Mouse (Mus musculus) left cerebral cortex, postnatal 36 days (tissue): ENCODE results near the gene Klk4. TPM values are rescaled to one million over a fixed set of nuclear protein-coding genes. Genes with fewer than 3 reads are reported as not detected.

ENCODE experiments used
- DNase-seq, 2 experiments: peaks; one replicate each; pipeline ENCODE4 v3.0.0; 2021 to 2022; ENCODE audit warnings: low spot score in 2 of 2, mixed read lengths in 1 of 2
- intact Hi-C: fragments of 180-260 bp; cut with DNase I; formaldehyde crosslinking; loops from one replicate; pipeline ENCODE4 v1.15.1; 2025
- total RNA-seq, 2 experiments: library from RNA; stranded (reverse); gene quantifications; 2 replicates each; pipeline ENCODE4 v1.2.3; 2021

Gene Klk4
- total RNA-seq, 2 experiments from 2014 or later = not detected

- intact Hi-C loops = no loop called here
- DNase-seq = no peak
Measured at GRCm38 (mm10) chr7:43918426-43918825, 37.5 kb downstream of the Klk4 start.

DNA sequence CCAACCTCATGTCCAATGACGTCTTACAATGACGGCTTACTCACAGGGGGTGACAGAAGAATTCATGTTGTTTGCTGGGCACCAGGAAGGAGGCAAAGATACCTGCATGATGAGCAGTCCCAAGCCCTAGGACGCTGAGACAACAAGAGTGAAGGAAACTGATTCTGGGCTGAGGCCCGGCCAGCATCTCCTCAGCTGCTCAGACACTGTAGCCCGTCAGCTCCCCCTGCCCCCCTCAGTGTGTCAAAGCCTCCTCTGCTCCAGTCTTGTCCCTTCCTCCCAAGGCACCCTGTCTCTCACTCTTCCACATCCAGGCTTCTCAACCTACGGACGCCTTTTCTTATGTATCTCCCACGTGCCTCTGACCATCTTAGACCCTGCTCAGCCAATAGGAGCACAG is 37.9 kb downstream of the Klk4 start:
- intact Hi-C loops = no loop called here
- DNase-seq = no peak

GRCm38 (mm10) chr7:43919559-43920451 is 38.8 kb downstream of the Klk4 start:
- intact Hi-C loops = no loop called here
- DNase-seq = peak; percentile 55 to 59

- DNase-seq = no peak
- intact Hi-C loops = no loop called here
Measured at GRCm38 (mm10) chr7:43920582-43920981, 39.6 kb downstream of the Klk4 start.

DNA sequence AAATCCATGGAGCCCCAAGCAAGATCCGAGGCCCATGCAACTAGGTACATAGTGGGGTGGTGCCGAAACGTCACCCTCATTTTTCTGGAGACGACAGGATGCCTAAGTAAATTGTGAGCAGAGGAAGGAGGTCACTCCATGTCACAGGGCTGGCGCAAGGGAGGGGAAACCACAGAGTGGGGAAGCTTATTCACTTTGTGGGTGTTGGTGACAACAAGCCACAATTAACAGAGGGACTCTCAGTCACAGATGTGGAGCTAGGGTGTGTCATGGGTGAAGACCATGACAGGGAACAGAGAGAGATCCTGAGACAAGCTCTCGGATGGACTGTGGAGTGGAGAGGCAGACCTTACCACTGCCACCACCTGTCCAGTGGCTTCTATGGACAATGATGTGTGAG is 40.1 kb downstream of the Klk4 start:
- intact Hi-C loops = no loop called here
- no peak for DNase-seq

- DNase-seq = no peak
- intact Hi-C loops = no loop called here
Measured at GRCm38 (mm10) chr7:43921941-43922340, 41.0 kb downstream of the Klk4 start.

- intact Hi-C loops = no loop called here
- no peak for DNase-seq
Measured at GRCm38 (mm10) chr7:43925985-43926384, 45.0 kb downstream of the Klk4 start.

GRCm38 (mm10) chr7:43928521-43928920 is 47.6 kb downstream of the Klk4 start:
- intact Hi-C loops = no loop called here
- no peak for DNase-seq

DNA sequence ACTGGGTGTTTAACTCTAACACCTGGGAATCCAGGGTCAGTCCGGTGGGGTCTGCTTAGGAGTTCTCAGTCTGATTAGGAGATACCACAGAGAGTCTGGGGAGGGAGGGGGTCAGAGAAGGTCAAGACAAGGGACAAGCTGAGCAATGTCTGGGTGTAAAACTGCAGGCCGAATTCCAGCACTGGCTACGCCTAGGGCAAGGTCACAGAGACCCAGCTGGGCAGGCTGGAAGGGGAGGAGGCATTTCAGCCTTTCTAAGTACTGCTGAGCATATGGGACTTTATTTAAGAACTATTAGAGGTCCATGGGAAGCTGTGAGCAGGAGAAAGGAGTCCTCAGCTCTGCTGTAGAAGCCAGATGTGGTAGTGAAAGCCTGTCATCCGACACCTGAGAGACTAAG is 51.4 kb downstream of the Klk4 start:
- intact Hi-C loops = no loop called here
- DNase-seq = no peak

DNA sequence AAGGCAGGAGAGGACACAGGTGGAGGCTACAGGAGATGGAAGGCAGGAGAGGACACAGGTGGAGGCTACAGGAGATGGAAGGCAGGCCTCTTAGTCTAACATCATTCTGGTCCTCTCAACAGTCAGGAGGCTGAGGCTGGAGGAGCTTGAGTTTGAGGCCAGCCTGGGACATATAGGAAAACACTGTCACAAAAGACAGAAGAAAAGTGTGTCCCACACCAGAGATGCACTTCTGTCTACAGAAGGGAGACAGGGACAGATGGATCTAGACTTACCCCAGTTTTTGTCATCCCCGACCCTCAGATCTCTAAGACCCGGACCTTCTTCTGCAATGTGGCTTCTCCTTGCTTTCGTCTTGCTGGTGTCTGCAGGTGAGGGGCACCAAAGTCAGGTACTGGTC is 52.5 kb downstream of the Klk4 start, which contains the start of gene Klk15:
Klk15 (plus strand) TSS at position 301 of the 400 bp plus-strand sequence.
- intact Hi-C loops = no loop called here
- DNase-seq = no peak

GRCm38 (mm10) chr7:43934747-43935146 is 53.8 kb downstream of the Klk4 start:
- intact Hi-C loops = no loop called here
- DNase-seq = no peak

Other genes starting within 250 kb of the Klk4 start
- gene Ceacam18, start 246.5 kb upstream of the Klk4 start, total RNA-seq = not detected
- 1 to 10 TPM in 1 of 2 experiments, under 1 TPM in 1; 1.00 to 1.4 TPM for gene Siglece, start 221.0 kb upstream of the Klk4 start, total RNA-seq
- gene Ctu1, start 209.1 kb upstream of the Klk4 start, total RNA-seq = 1 to 10 TPM; 8.3 to 8.7 TPM
- not detected for gene Klk14, start 190.7 kb upstream of the Klk4 start, total RNA-seq
- not detected for gene Klk13, start 168.6 kb upstream of the Klk4 start, total RNA-seq
- not detected for gene Klk12, start 112.3 kb upstream of the Klk4 start, total RNA-seq
- not detected for gene Klk11, start 106.6 kb upstream of the Klk4 start, total RNA-seq
- not detected for gene Klk10, start 100.1 kb upstream of the Klk4 start, total RNA-seq
- gene Klk9, start 89.3 kb upstream of the Klk4 start, total RNA-seq = not detected
- 1 to 10 TPM; 1.3 to 3.6 TPM for gene Klk8, start 83.6 kb upstream of the Klk4 start, total RNA-seq
- not detected for gene Klk7, start 69.9 kb upstream of the Klk4 start, total RNA-seq
- gene Klk6, start 56.7 kb upstream of the Klk4 start, total RNA-seq = 1 to 10 TPM; 1.0 to 1.8 TPM
- not detected for gene Klk5, start 39.2 kb upstream of the Klk4 start, total RNA-seq
- gene Klk15, start 52.6 kb downstream of the Klk4 start, total RNA-seq = not detected
- not detected for gene Klk1b8, start 69.5 kb downstream of the Klk4 start, total RNA-seq
- not detected for gene Klk1b1, start 85.6 kb downstream of the Klk4 start, total RNA-seq
- gene Klk1b9, start 94.9 kb downstream of the Klk4 start, total RNA-seq = not detected
- gene Klk1b11, start 114.7 kb downstream of the Klk4 start, total RNA-seq = not detected
- not detected for gene Klk1b26, start 131.0 kb downstream of the Klk4 start, total RNA-seq
- gene Klk1b27, start 171.1 kb downstream of the Klk4 start, total RNA-seq = not detected
- gene Klk1b21, start 221.2 kb downstream of the Klk4 start, total RNA-seq = not detected
- not detected for gene Klk1b22, start 231.5 kb downstream of the Klk4 start, total RNA-seq